Mouse (Mus musculus) CH12.LX (cell line): ENCODE results near the gene Cacnb4. TPM values are rescaled to one million over a fixed set of nuclear protein-coding genes. Genes with fewer than 3 reads are reported as not detected.

Experiments used
- DNase-seq: peaks from one replicate; pipeline ENCODE4 v3.0.0-alpha.2; 2013; ENCODE audit errors: extremely low read depth
- H3K27ac ChIP-seq: 2 replicates; pipeline ENCODE4 v1.5.1; 2012; ENCODE audit warnings: low read depth, mild to moderate bottlenecking, control low read depth, moderate library complexity; ENCODE audit not compliant: insufficient read depth
- H3K27me3 ChIP-seq: replicated peaks from 2 replicates; pipeline ENCODE3; 2012; ENCODE audit warnings: inconsistent platforms
- H3K36me3 ChIP-seq, 2 experiments: replicated peaks in 1 of 2; 2 replicates each; pipeline versions ENCODE3 to v1.6.1; 2012; ENCODE audit warnings: inconsistent platforms in 1 of 2, low read length in 1 of 2, mild to moderate bottlenecking in 1 of 2, mixed read lengths in 1 of 2, moderate library complexity in 1 of 2; ENCODE audit not compliant: control insufficient read depth in 1 of 2, insufficient read depth in 1 of 2
- H3K4me1 ChIP-seq, 2 experiments: 2 replicates each; pipeline ENCODE4 v1.6.1; 2012; ENCODE audit warnings: inconsistent platforms in 1 of 2, moderate library complexity in 1 of 2; ENCODE audit not compliant: insufficient read depth in 2 of 2, control insufficient read depth in 1 of 2
- H3K4me2 ChIP-seq: 2 replicates; pipeline ENCODE4 v1.6.1; 2012; ENCODE audit warnings: low read depth, mild to moderate bottlenecking, control low read depth; ENCODE audit not compliant: poor library complexity, insufficient read depth, severe bottlenecking
- H3K4me3 ChIP-seq, 3 experiments: fragments of 150-350 bp in 1 of 3; sonication (generic) in 1 of 3; replicated peaks in 1 of 3; 2 replicates each; pipeline versions ENCODE3 to v1.5.1; 2011 to 2012; ENCODE audit warnings: low read depth in 2 of 3, low read length in 2 of 3, mild to moderate bottlenecking in 2 of 3, moderate library complexity in 2 of 3, control low read depth in 1 of 3, improper control_type of control experiment in 1 of 3, inconsistent platforms in 1 of 3, mixed read lengths in 1 of 3; ENCODE audit not compliant: poor library complexity in 1 of 3
- H3K79me2 ChIP-seq: replicated peaks from 2 replicates; pipeline ENCODE4 v1.6.1; 2012; ENCODE audit warnings: mild to moderate bottlenecking, moderate library complexity; ENCODE audit not compliant: control insufficient read depth, poor library complexity, insufficient read depth, severe bottlenecking; ENCODE audit errors: extremely low read depth
- H3K9ac ChIP-seq: 2 replicates; pipeline ENCODE4 v1.6.1; 2012; ENCODE audit warnings: low read depth, mild to moderate bottlenecking, control low read depth, moderate library complexity; ENCODE audit not compliant: insufficient read depth
- H3K9me3 ChIP-seq: replicated peaks from 2 replicates; pipeline ENCODE3; 2012; ENCODE audit warnings: low read length, inconsistent platforms, mixed read lengths
- BHLHE40 ChIP-seq: IDR thresholded peaks from 2 replicates; pipeline ENCODE4 v1.6.1; 2011; ENCODE audit warnings: mild to moderate bottlenecking, low read depth, low read length, improper control_type of control experiment
- CHD2 ChIP-seq: IDR thresholded peaks from 2 replicates; pipeline ENCODE4 v1.6.1; 2011; ENCODE audit warnings: low read length, improper control_type of control experiment
- ETS1 ChIP-seq: conservative IDR thresholded peaks from 2 replicates; pipeline ENCODE4 v1.6.1; 2012; ENCODE audit warnings: low read depth, mild to moderate bottlenecking, inconsistent platforms, low read length, improper control_type of control experiment, moderate library complexity
- JUN ChIP-seq: IDR thresholded peaks from 2 replicates; pipeline ENCODE4 v1.6.1; 2011; ENCODE audit warnings: low read depth, mild to moderate bottlenecking, low read length, improper control_type of control experiment, moderate library complexity; ENCODE audit not compliant: insufficient read depth
- MAX ChIP-seq: IDR thresholded peaks from 2 replicates; pipeline ENCODE4 v1.6.1; 2011; ENCODE audit warnings: low read length, improper control_type of control experiment
- MAZ ChIP-seq: IDR thresholded peaks from 2 replicates; pipeline ENCODE4 v1.6.1; 2012; ENCODE audit warnings: low read depth, mild to moderate bottlenecking, inconsistent platforms, low read length, improper control_type of control experiment, moderate library complexity
- MXI1 ChIP-seq: IDR thresholded peaks from 2 replicates; pipeline ENCODE4 v1.6.1; 2011; ENCODE audit warnings: mild to moderate bottlenecking, low read depth, low read length, improper control_type of control experiment
- MYC ChIP-seq: IDR thresholded peaks from 2 replicates; pipeline ENCODE4 v1.6.1; 2011; ENCODE audit warnings: low read depth, mild to moderate bottlenecking, improper control_type of control experiment, low read length
- NELFE ChIP-seq: IDR thresholded peaks from 2 replicates; pipeline ENCODE4 v1.6.1; 2011; ENCODE audit warnings: low read depth, low read length, improper control_type of control experiment
- NRF1 ChIP-seq: IDR thresholded peaks from 2 replicates; pipeline ENCODE4 v1.6.1; 2014; ENCODE audit warnings: low read depth, mild to moderate bottlenecking, inconsistent platforms, low read length, improper control_type of control experiment, moderate library complexity
- PAX5 ChIP-seq: IDR thresholded peaks from 2 replicates; pipeline ENCODE4 v1.6.1; 2012; ENCODE audit warnings: low read length, inconsistent platforms, mixed read lengths
- POLR2A ChIP-seq: IDR thresholded peaks from 2 replicates; pipeline ENCODE4 v1.6.1; 2011; ENCODE audit warnings: low read depth, mild to moderate bottlenecking, improper control_type of control experiment, low read length
- RAD21 ChIP-seq: IDR thresholded peaks from 2 replicates; pipeline ENCODE4 v1.6.1; 2011; ENCODE audit warnings: low read depth, mild to moderate bottlenecking, low read length, improper control_type of control experiment, moderate library complexity
- RCOR1 ChIP-seq: conservative IDR thresholded peaks from 2 replicates; pipeline ENCODE4 v1.6.1; 2012; ENCODE audit warnings: low read depth, mild to moderate bottlenecking, inconsistent platforms, low read length, improper control_type of control experiment
- SIN3A ChIP-seq: IDR thresholded peaks from 2 replicates; pipeline ENCODE4 v1.6.1; 2012; ENCODE audit warnings: low read length, improper control_type of control experiment, inconsistent platforms
- TBP ChIP-seq: conservative IDR thresholded peaks from 2 replicates; pipeline ENCODE4 v1.6.1; 2011; ENCODE audit warnings: low read depth, low read length, improper control_type of control experiment
- UBTF ChIP-seq: IDR thresholded peaks from 2 replicates; pipeline ENCODE4 v1.6.1; 2012; ENCODE audit warnings: low read depth, mild to moderate bottlenecking, inconsistent platforms, low read length, improper control_type of control experiment, moderate library complexity
- USF1 ChIP-seq: IDR thresholded peaks from 2 replicates; pipeline ENCODE4 v1.6.1; 2014; ENCODE audit warnings: low read depth, mild to moderate bottlenecking, inconsistent platforms, low read length, improper control_type of control experiment
- USF2 ChIP-seq: conservative IDR thresholded peaks from 2 replicates; pipeline ENCODE4 v1.6.1; 2011; ENCODE audit warnings: low read depth, low read length, improper control_type of control experiment
- ZC3H11A ChIP-seq: IDR thresholded peaks from 2 replicates; pipeline ENCODE4 v1.6.1; 2012; ENCODE audit warnings: low read depth, mild to moderate bottlenecking, inconsistent platforms, low read length, improper control_type of control experiment
- dilution Hi-C: fragments of 300-500 bp; cut with MboI; formaldehyde crosslinking; loops from 2 replicates; pipeline ENCODE4 v1.14.3; 2020; ENCODE audit warnings: low sequenced_read_pairs; ENCODE audit not compliant: extremely low pct_unique_long_range_greater_than_20kb, extremely low pct_ligation_motif_present
- in situ Hi-C: fragments of 300-500 bp; cut with MboI; formaldehyde crosslinking; loops from 3 replicates; pipeline ENCODE4 v1.14.3; 2019; ENCODE audit warnings: low sequenced_read_pairs, low pct_ligation_motif_present, low pct_unique_long_range_greater_than_20kb, mixed read lengths
- polyA plus RNA-seq: library from polyadenylated mRNA; unstranded; fragments of >175 nt; gene quantifications from 2 replicates; pipeline ENCODE4 v1.2.1, GENCODE M21; 2012; ENCODE audit warnings: low read depth; ENCODE audit not compliant: insufficient read length
- total RNA-seq, 2 experiments: library from RNA; depleted of rRNA; stranded (reverse); fragments of 300-350 nt in 1 of 2; fragments of >200 nt in 1 of 2; gene quantifications; 2 replicates each; pipeline ENCODE4 v1.2.3; 2012 to 2014

The Cacnb4 gene
- total and polyA plus RNA-seq, 3 experiments, result 0.77 to 3.4 (median 1.5) TPM

- dilution Hi-C loops, result no loop called here
- Histone ChIP-seq H3K4me3 (no peak overlapping the region), H3K4me1 (peaks cover 0 to 4% of the 10 kb centered on the region in 2 experiments; a peak in 1 of 4 replicates), H3K27me3 (no peaks in the 10 kb centered on the region), H3K79me2 (no peaks in the 10 kb centered on the region), H3K4me2 (no peak overlapping the region), H3K27ac (no peak overlapping the region), H3K9ac (no peak overlapping the region), H3K9me3 (no peaks in the 10 kb centered on the region), H3K36me3 (no peaks in the 10 kb centered on the region)
- DNase-seq, result no peak
- in situ Hi-C loops, result loop anchor here (10.0 kb wide), 1 partner anchor 266 kb away; no protein-coding TSS in a partner anchor
- no peak for TF ChIP-seq NRF1
- no peak for TF ChIP-seq MAZ
- no peak for TF ChIP-seq CHD2
- no peak for TF ChIP-seq BHLHE40
- no peak for TF ChIP-seq NELFE
- TF ChIP-seq MAX, result no peak
- no peak for TF ChIP-seq PAX5
- TF ChIP-seq USF1, result no peak
- TF ChIP-seq SIN3A, result no peak
- TF ChIP-seq UBTF, result no peak
- TF ChIP-seq ZC3H11A, result no peak
- TF ChIP-seq POLR2A, result no peak
Measured at GRCm38 (mm10) chr2:52570781-52571180, 105.8 kb downstream of the Cacnb4 start.

- Histone ChIP-seq H3K79me2 (no peaks in the 10 kb centered on the region), H3K4me3 (no peak overlapping the region), H3K27ac (no peak overlapping the region), H3K4me1 (peaks cover 0 to 4% of the 10 kb centered on the region in 2 experiments; a peak in 1 of 4 replicates), H3K9me3 (no peaks in the 10 kb centered on the region), H3K27me3 (no peaks in the 10 kb centered on the region), H3K4me2 (no peak overlapping the region), H3K9ac (no peak overlapping the region), H3K36me3 (no peaks in the 10 kb centered on the region)
- DNase-seq, result no peak
- in situ Hi-C loops, result loop anchor here (10.0 kb wide), 1 partner anchor 265 kb away; no protein-coding TSS in a partner anchor
- no peak for TF ChIP-seq MYC
- no peak for TF ChIP-seq RAD21
- TF ChIP-seq TBP, result no peak
- TF ChIP-seq ETS1, result no peak
- no peak for TF ChIP-seq USF2
- TF ChIP-seq PAX5, result no peak
- no peak for TF ChIP-seq CHD2
- no peak for TF ChIP-seq RCOR1
- TF ChIP-seq JUN, result no peak
- TF ChIP-seq MXI1, result no peak
- dilution Hi-C loops, result no loop called here
Measured at GRCm38 (mm10) chr2:52570171-52570570, 106.5 kb downstream of the Cacnb4 start.
